Mouse (Mus musculus): ENCODE measurements around the gene Cyp4f37.
"Not testable (repeated sequence)": the region's sequence is repeated elsewhere in the genome, so short reads cannot be mapped to it uniquely, and the experiment has no call there.

Gene Cyp4f37

GRCm38 (mm10) chr17:32621018-32621417 is at the start of gene Cyp4f37:
Cyp4f37 (plus strand) TSS chr17:32621309.
- not testable (repeated sequence) for DNase-seq

- DNase-seq, result not testable (repeated sequence)
Measured at GRCm38 (mm10) chr17:32573286-32573685, 47.8 kb upstream of the Cyp4f37 start.

- no peak for DNase-seq
Measured at GRCm38 (mm10) chr17:32577496-32578186, 43.5 kb upstream of the Cyp4f37 start.

- DNase-seq, result no peak
Measured at GRCm38 (mm10) chr17:32596494-32596893, 24.6 kb upstream of the Cyp4f37 start.

GRCm38 (mm10) chr17:32608055-32608454 is 13.1 kb upstream of the Cyp4f37 start:
- DNase-seq, result no peak

GRCm38 (mm10) chr17:32610231-32610630 is 10.9 kb upstream of the Cyp4f37 start:
- DNase-seq, result not testable (repeated sequence)

- DNase-seq, result no peak
Measured at GRCm38 (mm10) chr17:32610896-32611295, 10.2 kb upstream of the Cyp4f37 start.

- no peak for DNase-seq
Measured at GRCm38 (mm10) chr17:32612417-32612816, 8.7 kb upstream of the Cyp4f37 start.

GRCm38 (mm10) chr17:32617252-32617651 is 3.9 kb upstream of the Cyp4f37 start:
- DNase-seq, result no peak

- DNase-seq, result not testable (repeated sequence)
Measured at GRCm38 (mm10) chr17:32629726-32630125, 8.6 kb downstream of the Cyp4f37 start.

GRCm38 (mm10) chr17:32631936-32632335 is 10.8 kb downstream of the Cyp4f37 start:
- DNase-seq, result no peak

GRCm38 (mm10) chr17:32634242-32634971 is 13.3 kb downstream of the Cyp4f37 start:
- DNase-seq, result not testable (repeated sequence)

- peak; percentile 76 to 84 for DNase-seq
Measured at GRCm38 (mm10) chr17:32634972-32635314, 13.8 kb downstream of the Cyp4f37 start.

GRCm38 (mm10) chr17:32636341-32636740 is 15.2 kb downstream of the Cyp4f37 start:
- DNase-seq, result no peak

- no peak for DNase-seq
Measured at GRCm38 (mm10) chr17:32637151-32637550, 16.0 kb downstream of the Cyp4f37 start.

GRCm38 (mm10) chr17:32646631-32647030 is 25.5 kb downstream of the Cyp4f37 start:
- no peak for DNase-seq

- DNase-seq, result no peak
Measured at GRCm38 (mm10) chr17:32653860-32654259, 32.8 kb downstream of the Cyp4f37 start.

- no peak for DNase-seq
Measured at GRCm38 (mm10) chr17:32657041-32657440, 35.9 kb downstream of the Cyp4f37 start.

- DNase-seq, result no peak
Measured at GRCm38 (mm10) chr17:32658246-32658645, 37.1 kb downstream of the Cyp4f37 start.

GRCm38 (mm10) chr17:32658712-32659111 is 37.6 kb downstream of the Cyp4f37 start, which contains the start of gene Cyp4f40:
Cyp4f40 (plus strand) TSS chr17:32658900.
- DNase-seq, result peak; percentile 74 to 82

- no peak for DNase-seq
Measured at GRCm38 (mm10) chr17:32673976-32674375, 52.9 kb downstream of the Cyp4f37 start.

GRCm38 (mm10) chr17:32676040-32676635 is 55.0 kb downstream of the Cyp4f37 start:
- DNase-seq, result no peak

- peak in 1 of 2 experiments; percentile 76 for DNase-seq
Measured at GRCm38 (mm10) chr17:32680404-32680803, 59.3 kb downstream of the Cyp4f37 start.

All from kidney, postnatal 25 days (tissue).